Mouse (Mus musculus) stomach, postnatal 0 days (tissue): ENCODE data around the gene Astn2.

Experiments
- CTCF ChIP-seq: IDR thresholded peaks from 2 replicates; pipeline ENCODE4 v1.5.1; 2016; ENCODE audit warnings: antibody characterized with exemption, low read depth, mild to moderate bottlenecking, moderate library complexity
- EP300 ChIP-seq: optimal IDR thresholded peaks from 2 replicates; pipeline ENCODE3; 2016; ENCODE audit warnings: antibody characterized with exemption

GRCm38 (mm10) chr4:65885921-65886320 lies 518.5 kb downstream of the Astn2 start:
- TF ChIP-seq CTCF, result no peak
- no peak for TF ChIP-seq EP300
